Mouse (Mus musculus): ENCODE measurements around the gene Nemp1. TPM values are rescaled to one million over a fixed set of nuclear protein-coding genes. Genes with fewer than 3 reads are reported as not detected.
"Not testable (repeated sequence)": the region's sequence is repeated elsewhere in the genome, so short reads cannot be mapped to it uniquely, and the experiment has no call there.

Nemp1 gene
- polyA plus RNA-seq, 1 experiment, result 4.1 TPM

DNA sequence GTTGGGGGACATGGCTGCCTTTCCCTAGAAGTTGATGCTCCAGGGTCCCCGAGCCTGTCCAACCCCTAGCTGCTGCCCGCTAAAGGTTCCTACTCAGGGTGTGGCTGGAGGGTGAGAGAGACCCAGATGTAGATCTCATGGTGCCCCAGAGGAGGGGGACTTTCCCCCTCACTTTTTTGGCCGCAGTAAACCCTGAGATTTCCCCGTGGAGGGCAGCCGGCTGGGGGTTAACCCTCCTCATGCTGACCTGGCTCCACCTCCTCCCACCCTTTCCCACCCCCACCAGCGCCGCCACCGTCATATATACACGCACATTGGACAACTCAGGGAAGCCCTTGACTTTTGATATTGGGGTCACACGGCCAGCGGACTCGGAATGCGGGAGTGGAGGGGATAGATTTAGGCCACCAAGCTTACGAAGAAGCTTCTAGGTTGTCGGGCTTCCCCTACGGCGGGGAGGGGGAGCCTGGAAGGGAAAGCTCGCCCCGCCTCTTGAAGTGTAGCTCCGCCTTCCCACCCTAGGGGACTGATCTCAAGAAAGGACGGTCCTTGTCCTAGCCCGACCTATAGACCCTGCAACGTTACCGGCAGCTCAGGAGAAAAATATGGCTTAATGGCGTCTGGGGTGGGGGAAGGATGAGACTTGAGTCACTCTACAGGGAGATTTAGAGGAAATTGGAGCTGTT lies 23.0 kb upstream of the Nemp1 start:
- DNase-seq (ENCODE audit: low read depth, low spot score), result no peak

DNA sequence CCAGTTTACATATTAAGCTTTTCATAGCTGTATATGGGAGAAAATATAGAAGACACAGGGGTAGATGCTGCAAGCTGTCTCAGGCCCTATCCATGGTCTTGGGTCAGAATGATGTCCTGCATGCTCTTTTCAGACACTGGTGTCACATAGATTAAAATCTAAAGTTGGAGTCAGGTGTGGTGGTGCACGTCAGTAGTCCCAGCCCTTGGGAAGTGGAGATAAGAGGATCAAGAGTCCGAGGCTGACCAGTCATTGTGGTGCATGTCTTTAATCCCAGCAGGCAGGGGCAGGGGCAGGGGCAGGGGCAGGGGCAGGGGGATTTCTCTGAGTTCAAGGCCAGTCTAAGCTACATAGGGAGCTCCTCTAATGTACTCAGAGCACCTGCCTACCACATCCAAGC lies 20.9 kb upstream of the Nemp1 start:
- no peak for DNase-seq (ENCODE audit: low read depth, low spot score)
- WGBS, result 85% methylated on average over 2 of the region's 2 CpGs

More for the DNA sequence above, 23.0 kb upstream of the Nemp1 start:
- WGBS, result under 1% methylated on average over 25 of the region's 25 CpGs

DNA sequence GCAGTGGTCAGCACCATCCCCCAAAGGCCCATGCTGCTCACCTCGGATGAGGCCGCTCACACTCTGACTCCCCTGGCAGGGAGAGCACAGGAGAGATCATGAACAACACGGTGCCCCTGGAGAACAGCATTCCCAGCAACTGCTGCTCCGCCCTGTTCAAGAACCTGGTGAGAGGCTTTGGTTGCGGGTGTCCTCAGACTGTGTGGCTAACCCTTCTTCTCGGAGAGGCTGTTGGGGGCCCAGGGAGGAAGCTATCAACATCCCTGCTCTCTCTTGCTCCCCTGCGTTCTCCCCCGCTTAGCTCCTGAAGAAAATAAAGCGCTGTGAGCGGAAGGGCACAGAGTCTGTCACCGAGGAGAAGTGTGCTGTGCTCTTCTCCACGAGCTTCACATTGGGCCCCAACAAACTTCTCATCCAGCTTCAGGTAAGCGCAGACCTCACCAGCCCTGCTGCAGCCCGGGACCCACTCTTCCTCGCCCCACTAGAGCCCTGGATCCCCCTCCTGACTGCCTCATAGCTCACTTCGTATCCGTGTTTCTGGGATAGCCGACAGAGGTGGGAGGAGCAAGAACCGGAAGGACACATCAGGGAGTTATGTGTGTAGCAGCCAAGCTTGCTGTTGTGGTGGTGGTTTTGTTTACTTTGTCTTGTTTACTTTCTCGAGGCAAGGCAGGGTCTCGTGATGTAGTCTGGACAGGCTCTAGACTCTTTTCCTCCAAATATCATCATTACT lies 13.6 kb upstream of the Nemp1 start:
- 63% methylated on average over 21 of the region's 21 CpGs for WGBS

DNA sequence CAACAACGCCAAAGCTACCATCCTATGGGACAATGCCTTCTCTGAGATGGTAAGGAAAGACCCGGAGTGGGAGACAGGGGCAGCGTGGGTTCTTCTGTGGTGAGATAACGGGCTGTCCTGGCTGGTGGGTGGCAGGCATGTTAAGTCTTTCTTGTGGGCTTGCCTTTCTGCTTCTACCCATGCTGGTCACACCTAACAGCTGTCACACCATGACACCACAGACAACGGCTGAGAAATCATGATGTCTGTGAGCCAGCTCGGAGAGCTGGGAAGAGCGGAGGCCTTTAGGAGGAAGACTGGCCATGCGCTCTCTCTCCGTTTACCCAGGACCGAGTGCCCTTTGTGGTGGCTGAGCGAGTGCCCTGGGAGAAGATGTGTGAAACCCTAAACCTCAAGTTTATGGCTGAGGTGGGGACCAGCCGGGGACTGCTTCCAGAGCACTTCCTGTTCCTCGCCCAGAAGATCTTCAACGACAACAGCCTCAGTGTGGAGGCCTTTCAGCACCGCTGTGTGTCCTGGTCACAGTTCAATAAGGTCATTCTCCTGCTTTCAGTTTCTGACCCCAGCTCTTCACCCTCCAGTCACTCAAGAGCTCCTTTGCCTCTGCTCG lies 11.6 kb upstream of the Nemp1 start:
- no peak for DNase-seq (ENCODE audit: low read depth, low spot score)
- 59% methylated on average over 16 of the region's 16 CpGs for WGBS

More for the DNA sequence above, 13.6 kb upstream of the Nemp1 start:
- DNase-seq (ENCODE audit: low read depth, low spot score), result no peak

DNA sequence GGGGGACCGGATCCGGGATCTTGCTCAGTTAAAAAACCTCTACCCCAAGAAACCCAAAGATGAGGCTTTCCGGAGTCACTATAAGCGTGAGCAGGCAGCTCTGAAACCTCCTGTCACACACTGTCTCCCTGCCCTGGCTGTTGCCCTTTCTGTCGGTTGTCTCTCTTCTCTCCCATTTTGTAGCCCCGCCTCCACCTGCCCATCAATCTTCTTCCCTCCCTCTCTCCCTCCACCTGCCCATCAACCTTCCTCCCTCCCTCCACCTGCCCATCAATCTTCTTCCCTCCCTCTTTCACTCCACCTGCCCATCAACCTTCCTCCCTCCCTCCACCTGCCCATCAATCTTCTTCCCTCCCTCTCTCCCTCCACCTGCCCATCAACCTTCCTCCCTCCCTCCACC lies 9.1 kb upstream of the Nemp1 start:
- DNase-seq (ENCODE audit: low read depth, low spot score), result not testable (repeated sequence)
- 71% methylated on average over 6 of the region's 6 CpGs for WGBS

DNA sequence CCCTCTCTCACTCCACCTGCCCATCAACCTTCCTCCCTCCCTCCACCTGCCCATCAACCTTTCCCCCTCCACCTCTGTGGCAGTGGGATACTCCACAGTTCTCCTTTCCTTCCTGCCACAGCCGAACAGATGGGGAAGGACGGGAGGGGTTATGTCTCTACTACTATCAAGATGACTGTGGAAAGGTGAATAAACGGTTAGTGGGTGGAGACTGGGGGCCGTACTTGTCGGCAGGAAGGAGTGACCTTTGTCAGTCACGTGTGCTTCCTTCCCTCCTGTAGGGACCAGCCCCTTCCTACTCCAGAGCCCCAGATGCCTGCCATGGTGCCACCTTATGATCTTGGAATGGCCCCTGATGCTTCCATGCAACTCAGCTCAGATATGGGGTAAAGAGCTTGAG lies 8.6 kb upstream of the Nemp1 start:
- no peak for DNase-seq (ENCODE audit: low read depth, low spot score)
- WGBS, result 17% methylated on average over 6 of the region's 6 CpGs

DNA sequence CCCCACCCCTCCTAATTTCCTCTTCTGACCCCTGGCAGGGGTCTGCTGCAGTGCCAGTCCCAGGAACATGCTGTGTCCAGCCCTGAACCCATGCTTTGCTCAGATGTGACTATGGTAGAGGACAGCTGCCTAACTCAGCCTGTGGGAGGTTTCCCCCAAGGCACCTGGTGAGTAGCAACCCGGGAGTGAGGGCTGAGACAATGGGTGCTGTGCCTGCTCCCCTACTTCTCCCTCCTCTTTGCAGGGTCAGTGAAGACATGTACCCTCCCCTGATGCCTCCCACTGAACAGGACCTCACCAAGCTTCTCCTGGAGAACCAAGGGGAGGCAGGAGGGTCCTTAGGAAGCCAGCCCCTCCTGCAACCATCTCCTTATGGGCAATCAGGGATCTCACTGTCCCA lies 7.2 kb upstream of the Nemp1 start:
- 21% methylated on average over 1 of the region's 1 CpGs for WGBS

DNA sequence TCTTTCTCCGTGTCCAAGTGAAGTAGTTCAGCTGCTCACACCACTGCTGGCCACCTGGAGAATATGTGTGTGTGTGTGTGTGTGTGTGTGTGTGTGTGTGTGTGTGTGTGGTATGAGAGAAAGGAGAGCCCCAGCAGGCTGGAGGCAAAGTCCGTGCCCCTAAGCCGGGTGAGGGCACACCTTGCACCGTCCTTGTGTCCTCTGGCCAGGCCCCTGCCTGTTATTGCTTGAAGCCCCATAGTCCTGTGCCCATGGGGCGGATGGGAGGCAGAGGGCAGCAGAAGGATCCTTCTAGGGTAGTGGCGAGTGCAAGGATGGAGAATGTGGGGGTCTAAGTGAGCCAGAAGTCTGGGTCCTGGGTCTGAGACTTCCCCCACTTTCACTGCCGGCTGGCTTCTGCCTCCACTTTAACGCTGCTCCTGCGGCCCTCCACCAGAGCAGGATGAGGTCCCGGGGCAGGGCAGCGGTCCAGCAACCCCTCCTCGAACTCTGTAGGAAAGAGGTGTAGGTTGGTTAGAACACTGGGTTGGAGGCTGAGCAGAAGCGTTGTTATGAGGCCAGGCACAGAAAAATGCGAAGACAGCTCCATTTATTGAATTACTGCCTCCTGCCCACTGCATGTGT lies 5.3 kb upstream of the Nemp1 start:
- WGBS, result 12% methylated on average over 13 of the region's 14 CpGs
- no peak for DNase-seq (ENCODE audit: low read depth, low spot score)

More for the DNA sequence above, 7.2 kb upstream of the Nemp1 start:
- DNase-seq (ENCODE audit: low read depth, low spot score), result no peak

DNA sequence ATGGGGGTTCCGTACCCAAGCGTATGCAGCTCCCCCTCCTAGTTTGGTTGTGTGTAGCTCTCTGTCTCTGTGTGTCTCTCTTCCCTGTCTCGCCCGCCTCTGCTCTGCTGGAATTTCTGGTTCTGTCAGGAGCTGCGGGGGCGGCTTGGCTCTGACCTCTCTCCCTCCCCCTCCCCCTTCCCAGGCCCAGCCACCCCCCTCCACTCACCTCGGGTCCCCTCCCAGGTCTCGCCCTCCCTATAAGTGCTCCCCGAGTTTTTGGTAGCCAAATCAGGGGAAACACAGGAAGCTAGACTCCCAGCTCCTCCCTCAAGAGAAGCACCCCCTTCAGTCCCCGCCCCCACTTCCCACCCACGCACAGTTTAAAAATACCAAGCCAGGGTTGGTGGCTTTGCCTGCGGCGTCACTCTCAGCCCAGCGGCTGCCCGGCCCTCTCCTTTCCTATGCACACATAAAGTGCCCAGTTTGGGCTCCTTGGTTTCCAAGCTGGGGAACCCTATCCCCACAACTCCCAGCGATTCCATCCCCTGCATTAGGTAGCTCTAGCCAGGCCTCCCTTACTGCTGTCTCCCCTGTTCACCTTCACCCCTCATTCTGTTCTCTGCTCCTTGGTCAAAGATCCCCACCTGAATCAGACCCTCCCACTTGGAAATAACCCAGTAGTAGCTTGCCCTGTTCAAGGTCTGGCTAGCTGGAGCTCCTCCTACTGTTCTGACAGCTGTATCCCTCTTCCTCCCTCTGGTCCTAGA lies 4.6 kb upstream of the Nemp1 start:
- DNase-seq (ENCODE audit: low read depth, low spot score), result no peak
- WGBS, result 0% methylated on average over 16 of the region's 16 CpGs

DNA sequence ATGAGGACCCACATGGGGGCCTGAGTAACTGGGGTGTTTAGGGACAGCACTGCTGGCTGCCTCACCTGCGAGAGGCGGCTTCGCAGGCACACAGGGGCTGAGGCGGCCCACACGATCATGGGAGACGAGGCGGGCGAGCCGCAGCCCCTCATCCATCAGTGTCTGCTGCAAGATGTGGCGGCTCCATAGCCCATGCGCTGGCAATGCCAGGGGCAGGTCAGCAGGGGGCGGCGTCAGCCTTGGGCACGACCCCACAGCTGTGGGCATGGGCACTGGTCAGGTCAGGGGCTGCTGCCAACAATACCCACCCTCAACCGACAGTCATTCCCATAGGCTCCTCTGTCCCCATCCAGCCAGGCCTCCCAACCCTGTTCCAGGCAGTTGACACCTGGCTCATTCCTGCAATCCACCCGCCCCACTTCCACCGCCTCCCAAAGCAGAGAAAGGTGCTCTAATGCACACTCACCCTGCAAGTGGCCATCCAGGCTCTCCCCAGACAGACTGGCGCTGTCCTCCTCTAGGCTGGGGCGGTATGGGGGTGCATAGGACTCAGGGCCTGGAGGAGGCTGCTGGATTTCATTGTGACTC lies 3.9 kb upstream of the Nemp1 start:
- DNase-seq (ENCODE audit: low read depth, low spot score), result no peak
- WGBS, result 53% methylated on average over 19 of the region's 19 CpGs

DNA sequence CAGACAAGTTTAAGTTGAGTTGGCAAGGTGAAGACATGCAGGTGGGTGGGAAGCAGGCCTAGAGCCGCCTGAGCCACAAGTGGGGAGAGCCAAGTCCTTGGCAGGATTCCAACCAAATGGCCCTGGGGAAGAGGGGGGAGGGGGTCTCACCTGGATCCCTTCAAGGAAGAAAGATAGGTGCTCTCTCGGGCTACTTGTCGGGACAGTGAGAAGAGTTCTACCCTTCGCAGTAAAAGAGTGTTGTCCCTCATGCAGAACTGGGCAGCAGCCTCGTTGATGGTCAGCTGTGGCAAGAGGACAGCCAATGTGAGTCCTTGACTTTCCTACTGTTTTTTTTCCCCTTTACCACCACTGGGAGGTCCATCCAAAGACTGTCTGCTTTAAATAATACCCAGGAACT lies 3.1 kb upstream of the Nemp1 start:
- 36% methylated on average over 5 of the region's 5 CpGs for WGBS

DNA sequence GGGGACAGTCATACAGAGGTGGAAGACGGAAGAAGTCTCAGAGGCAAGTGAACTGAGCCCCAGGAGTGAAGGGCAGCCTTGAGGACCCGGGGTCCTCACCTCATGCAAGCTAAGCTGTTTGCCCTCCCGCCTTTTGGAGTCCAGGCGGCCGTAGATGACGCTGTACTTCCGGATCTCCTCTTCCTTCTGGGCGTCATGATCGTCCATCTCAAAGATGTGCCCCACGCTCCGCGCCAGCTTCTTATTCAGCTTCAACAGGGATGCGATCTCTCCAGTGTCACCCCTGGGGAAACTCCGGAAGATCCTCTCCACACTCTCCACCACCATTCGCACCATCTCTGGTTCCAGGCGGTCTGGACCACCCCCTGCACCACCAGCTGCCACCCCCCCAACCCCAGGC lies 2.5 kb upstream of the Nemp1 start:
- WGBS, result 80% methylated on average over 16 of the region's 16 CpGs
- no peak for DNase-seq (ENCODE audit: low read depth, low spot score)

More for the DNA sequence above, 3.1 kb upstream of the Nemp1 start:
- no peak for DNase-seq (ENCODE audit: low read depth, low spot score)

DNA sequence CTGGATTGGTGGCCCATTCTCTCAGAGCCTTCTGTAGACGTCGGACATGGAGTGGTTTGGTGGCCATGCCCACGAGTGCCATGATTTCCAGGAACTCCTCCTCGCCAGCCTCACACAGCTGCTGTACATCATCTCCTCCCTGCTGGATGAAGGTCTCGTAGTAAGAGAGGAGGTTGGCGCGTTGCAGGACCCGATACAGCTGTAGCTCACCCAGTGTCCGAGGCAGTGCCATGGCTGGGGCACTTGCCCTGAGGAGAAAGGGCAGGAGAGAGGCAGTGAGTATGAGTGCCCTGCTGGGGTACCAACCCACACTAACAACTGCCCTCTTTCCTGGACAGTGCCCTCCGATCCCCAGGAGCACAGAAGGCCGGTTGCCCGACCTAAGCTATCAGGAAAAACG lies 1.8 kb upstream of the Nemp1 start:
- no peak for DNase-seq (ENCODE audit: low read depth, low spot score)
- 77% methylated on average over 13 of the region's 13 CpGs for WGBS

DNA sequence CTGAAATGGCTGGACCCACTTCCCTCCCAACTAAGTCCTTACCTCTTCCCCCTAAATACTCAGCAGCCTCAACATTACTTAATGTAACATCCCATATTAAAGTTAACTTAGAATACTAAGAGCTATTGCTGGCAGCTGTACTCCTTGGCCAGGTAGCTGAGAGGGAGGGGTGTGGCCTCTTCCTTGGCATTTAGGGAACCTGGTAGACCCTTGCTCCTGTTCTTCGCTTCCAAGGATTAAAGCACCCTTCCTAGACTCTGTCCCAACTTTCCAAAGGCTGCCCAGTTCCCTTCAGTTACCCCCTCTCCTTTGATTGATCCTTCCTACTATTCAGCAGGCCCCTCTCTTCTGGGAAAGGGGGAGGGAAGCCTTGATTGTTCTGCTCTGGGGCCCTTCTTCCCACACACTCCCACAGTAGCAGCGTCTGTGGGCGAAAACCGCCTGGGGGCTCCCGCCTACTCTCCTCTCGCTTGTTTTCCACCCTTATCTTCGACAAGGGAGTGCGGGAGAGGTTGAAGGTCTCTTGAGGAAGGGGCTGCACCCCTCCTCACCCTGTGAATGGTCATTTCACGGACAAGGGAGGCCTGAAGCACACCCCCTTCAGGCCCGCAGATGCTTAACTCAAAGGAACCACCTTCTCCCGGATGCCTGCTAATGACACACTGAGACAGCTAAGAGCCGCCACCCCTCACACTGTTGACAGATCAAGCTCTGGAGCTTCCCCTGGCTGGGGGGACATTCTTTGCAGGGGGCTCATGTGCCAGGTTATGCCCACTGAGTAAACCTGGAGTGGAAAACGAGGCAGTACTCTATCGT lies 1.1 kb upstream of the Nemp1 start:
- DNase-seq (ENCODE audit: low read depth, low spot score), result no peak
- WGBS, result 28% methylated on average over 14 of the region's 14 CpGs

DNA sequence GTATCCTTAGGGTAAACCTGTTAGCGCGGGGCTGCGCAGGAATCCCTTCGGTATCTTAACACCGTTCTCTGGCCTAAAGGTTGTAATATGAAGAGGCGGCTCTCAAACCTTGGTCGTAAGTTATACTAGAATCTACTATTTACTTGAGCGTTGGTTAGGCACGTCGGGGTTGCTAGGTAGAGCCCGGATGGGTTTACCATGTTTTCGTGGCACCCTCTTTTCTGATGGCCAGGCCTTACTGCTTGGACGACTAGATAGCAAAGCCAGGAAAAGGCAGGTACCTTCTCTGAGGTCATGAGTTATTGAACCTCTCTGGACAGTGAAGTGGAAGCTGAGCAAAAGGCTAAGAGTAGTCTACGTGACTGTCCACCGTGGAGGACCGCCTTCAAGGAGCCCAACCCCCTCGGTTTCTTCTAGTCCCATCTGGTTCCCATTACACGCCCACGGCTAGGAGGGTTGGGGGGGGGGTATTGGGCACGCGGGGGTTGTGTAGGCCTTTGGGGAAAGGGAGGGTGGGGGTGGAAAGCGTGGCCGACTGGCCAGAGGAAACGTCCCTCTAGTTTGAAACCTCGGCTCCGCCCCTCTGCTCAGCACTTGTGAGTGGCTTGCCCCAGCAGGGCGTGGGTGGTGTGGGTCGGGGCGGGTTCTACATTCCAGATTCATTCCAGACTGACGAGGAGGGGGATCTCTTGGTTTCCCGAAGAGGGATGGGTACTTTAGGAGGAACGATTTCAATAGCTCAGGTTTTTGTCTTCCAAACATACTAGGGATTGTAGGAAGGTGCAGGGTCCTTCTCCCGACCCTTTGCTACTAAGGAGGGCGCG lies 780 bp downstream of the Nemp1 start:
- no peak for DNase-seq (ENCODE audit: low read depth, low spot score)
- under 1% methylated on average over 35 of the region's 35 CpGs for WGBS

DNA sequence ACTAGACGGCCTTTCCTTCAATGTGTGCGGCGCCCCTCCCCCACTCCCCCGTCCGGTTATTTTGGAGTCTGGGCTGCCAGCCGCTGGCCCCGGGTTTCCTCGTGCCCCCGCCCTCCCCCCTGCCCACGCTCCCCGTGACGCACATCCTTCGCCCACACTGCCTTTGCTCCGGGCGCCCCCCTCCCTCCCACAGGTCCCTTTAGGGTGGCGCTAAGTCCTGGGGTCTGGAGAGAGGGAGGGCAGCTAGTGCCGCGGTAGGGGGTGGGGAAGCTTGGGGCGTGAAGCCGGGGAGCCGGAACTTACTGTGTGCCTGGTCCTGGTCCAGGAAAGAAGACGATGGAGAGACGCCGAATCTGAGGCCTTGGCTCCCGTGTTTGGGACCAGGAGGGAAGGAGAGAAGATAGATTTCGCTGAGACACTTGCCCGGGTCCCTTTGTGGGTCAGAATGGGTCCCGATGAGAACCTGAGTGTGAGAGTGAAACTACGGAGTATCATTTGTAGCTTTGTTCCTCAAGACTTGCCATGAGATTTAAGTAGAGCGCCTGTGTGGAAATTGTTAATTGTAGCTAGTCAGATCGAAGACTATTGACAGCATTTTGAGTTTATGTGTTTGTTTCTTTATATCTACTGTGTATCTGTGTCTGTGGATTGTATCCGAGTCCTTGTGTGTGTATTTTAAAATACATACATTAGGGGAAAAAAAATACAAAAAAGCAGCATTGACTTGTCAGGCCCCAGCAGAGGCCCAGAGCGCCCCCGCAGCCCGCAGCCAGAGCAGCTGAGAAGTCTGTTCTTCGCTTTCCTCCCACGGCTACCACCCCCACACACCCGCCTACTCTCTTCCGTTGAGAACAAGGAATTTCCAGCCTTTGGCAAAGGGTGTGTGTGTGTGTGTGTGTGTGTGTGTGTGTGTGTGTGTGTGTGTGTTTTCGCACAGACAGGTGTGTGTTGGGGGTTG lies 1.7 kb downstream of the Nemp1 start, which contains the start of gene Nab2:
Gene Nab2 (minus strand): TSS at position 476 of the 958 bp plus-strand sequence.
- WGBS, result 5% methylated on average over 40 of the region's 40 CpGs
- DNase-seq (ENCODE audit: low read depth, low spot score), result no peak

DNA sequence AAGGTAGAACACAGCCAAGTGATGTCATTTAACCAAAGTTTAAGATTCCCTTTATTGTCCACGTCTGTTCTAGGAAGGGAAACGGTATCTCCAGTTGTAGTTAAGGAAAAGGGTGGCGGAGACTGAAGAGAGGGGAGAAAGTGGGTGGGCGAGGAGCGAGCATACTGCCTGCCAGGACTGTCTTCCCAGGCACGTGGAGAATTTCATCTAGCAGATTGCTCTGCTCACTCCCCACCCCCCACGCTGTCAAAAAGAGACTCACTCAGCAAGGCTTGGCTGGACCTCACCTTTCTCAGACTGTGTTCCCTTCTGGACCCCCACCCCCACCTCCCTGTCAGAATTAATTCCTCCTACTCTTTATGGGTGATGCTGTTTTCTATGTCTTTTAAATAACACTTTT lies 2.5 kb downstream of the Nemp1 start:
- DNase-seq (ENCODE audit: low read depth, low spot score), result no peak
- WGBS, result 49% methylated on average over 7 of the region's 7 CpGs

Measured in large intestine, adult 2 months (tissue).